Mouse (Mus musculus) Patski (cell line): ENCODE data around the gene Zfp524. TPM values are rescaled to one million over a fixed set of nuclear protein-coding genes. Genes with fewer than 3 reads are reported as not detected.
"Not testable (repeated sequence)": the region's sequence is repeated elsewhere in the genome, so short reads cannot be mapped to it uniquely, and the experiment has no call there.

Experiments used
- ATAC-seq: fragments of 100-300 bp; one replicate; pipeline ENCODE4 v1.8.0; 2021
- CTCF ChIA-PET: fragments of 350-600 bp; sonication (Branson Sonifier 250); formaldehyde crosslinking; loops from one replicate; lab custom pipeline; 2022; ENCODE audit warnings: inconsistent platforms; lab: Charles Lee
- POLR2A ChIA-PET: fragments of 350-600 bp; sonication (Branson Sonifier 250); formaldehyde crosslinking; loops from one replicate; lab custom pipeline; 2022; ENCODE audit warnings: antibody characterized with exemption, inconsistent platforms; lab: Charles Lee
- DNase-seq: peaks from one replicate; pipeline ENCODE4 v3.0.0-alpha.2; 2011; ENCODE audit warnings: low read depth, low spot score
- H3K27me3 ChIP-seq: fragments of 371-371 bp; one replicate; pipeline ENCODE4 v1.5.1; 2021
- CTCF ChIP-seq: fragments of 100-300 bp; IDR thresholded peaks from one replicate; pipeline ENCODE4 v1.5.1; 2021
- in situ Hi-C: fragments of 300-500 bp; cut with MboI; formaldehyde crosslinking; loops from 3 replicates; pipeline ENCODE4 v1.11.1; 2018; ENCODE audit warnings: low pct_unique_long_range_greater_than_20kb, mixed read lengths
- polyA plus RNA-seq: library from polyadenylated mRNA; unstranded; gene quantifications from one replicate; pipeline ENCODE4 v1.2.3, GENCODE M21; 2021

The Zfp524 gene
- polyA plus RNA-seq, 1 experiment from 2014 or later: 11.0 TPM

DNA sequence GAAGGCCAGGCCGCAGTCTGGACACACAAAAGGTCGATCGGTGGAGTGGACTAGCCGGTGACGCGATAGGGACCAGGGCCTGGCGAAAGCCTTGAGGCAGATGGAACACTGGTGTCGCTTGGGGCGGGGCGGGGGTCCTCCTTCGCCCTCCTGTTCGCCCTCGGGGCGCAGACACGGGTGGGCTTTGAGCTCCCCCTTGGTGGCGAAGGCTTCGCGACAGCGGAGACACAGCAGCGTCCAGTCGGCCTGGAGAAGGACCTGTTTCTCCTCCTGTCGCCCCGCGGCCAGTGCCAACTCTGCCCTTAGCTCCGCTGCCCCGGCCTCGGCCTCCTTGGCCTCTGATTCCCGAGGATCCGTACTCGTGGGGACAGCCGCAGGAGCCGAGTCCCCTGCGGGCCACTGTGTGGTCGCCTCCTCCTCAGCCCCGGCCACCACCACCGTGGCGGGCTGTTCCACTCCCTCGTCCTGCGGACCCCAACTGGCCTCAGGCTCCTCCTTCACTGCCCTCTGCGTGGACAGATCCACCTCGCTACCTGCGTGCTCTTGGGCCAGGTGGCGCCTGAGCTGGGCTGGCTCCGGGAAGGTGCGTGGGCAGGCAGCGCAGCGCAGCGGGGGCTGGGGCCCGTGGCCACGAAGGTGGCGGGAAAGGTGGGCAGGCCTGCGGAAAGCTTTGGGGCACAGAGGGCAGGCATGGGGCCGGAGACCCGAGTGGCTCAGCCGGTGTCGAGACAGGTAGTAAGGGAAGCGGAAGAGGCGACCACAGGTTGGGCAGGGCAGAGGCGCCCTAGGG is 20.0 kb upstream of the Zfp524 start:
- in situ Hi-C loops: no loop called here
- ChIA-PET POLR2A (no interaction called here), CTCF (no interaction called here)
- ATAC-seq (no peak), DNase-seq (no peak)
- no peak for TF ChIP-seq CTCF
- no peaks in the 10 kb centered on the region for H3K27me3 ChIP-seq

DNA sequence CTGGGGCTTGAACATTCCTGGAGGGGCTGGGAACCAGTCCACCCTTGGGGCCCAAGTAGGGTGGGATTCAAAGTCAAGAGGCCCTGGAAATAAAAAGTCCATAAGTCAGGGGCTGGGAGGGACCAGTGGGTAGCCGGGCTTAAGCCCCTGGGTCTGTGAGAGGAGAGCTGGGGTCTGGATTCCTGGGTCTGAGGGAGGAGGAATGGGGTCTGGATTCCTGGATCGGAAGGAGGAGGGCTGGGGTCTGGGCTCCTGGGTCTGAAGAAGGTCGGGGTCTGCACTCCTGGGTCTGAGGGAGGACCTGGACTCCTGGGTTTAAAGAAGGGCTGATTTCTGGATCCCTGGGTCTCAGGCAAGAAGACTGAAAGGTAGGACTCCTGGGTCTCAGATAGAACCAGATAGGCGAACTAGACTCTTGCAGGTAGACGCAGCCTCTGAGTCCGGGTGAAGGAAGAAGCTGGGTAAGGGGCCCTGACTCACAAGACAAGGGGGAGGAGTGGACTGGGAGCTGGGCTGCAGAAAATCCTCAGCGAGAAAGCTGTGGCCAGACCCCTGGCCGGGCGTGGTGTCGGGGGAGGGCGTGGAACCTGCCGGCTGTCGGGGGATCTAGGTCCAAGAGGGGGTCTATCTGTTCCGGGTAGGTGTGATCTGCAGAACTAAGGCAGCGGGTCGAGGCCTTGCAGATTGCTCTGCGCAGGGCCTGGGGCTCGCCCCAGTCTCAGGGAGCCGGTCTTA is 18.8 kb upstream of the Zfp524 start:
- ATAC-seq: no peak
- no peaks in the 10 kb centered on the region for H3K27me3 ChIP-seq
- in situ Hi-C loops: no loop called here
- no peak for TF ChIP-seq CTCF
- CTCF ChIA-PET: interaction anchor here (0.9 kb wide), 1 partner anchor 56 kb away, joined by 3 read pairs; the partner anchor contains the start of gene Zfp580
- POLR2A ChIA-PET: no interaction called here
- no peak for DNase-seq

DNA sequence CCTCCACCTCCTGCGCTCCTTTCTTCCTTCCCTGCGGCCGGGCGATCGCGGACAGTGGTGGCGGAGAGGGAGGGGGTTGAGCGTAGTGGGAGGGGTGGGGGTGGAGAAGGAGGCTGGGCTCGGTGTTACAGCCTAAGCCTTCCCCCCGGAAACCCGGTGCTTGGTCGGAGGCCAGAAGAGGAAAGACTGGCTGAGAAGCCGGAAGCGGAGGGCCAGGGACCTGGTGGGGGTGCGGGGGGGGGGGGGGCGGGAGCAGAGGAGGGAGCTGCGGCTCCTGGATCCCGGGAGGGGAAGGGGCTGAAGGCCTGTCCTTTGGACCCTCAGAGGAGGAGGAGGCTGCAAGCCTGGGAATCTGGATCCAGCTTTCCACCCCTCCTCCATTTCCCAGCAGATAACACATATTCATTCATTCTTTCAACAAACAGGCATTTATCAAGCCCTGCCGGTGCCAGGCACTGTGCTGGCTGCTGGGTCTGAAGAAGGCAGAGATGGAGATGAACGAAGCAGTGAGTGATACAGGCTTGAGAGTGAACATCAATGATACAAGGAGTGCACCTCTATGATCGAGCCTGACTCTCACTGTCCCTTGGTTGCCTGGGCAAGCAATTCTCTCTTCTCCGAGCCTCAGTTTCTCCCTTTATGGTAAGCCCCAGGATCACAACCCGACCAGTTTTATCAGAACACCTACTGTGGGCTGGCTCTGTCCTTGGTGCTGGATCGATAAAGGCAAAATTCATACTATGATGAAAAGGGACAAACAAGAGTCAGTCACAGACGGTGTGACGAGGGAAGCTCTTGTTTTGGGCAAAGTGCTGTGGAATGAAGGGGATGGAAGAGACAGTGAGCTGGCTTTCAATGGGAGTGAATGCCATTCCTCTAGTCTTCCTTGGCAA is 18.0 kb upstream of the Zfp524 start, which contains the start of gene Zfp579:
Gene Zfp579 (minus strand): TSS at position 156 of the 893 bp plus-strand sequence.
- ChIA-PET POLR2A (interaction anchor here (0.6 to 1.5 kb wide), 5 partner anchors 19 to 202 kb away, joined by 3 to 5 read pairs (median 4); partner anchors contain the start of genes Fiz1, Gm44973 and Zfp580), CTCF (interaction anchor here (0.9 to 1.5 kb wide), 5 partner anchors 10 to 64 kb away, joined by 3 to 7 read pairs (median 4); partner anchors contain the start of gene Zfp580)
- in situ Hi-C loops: no loop called here
- peak; percentile 53 for ATAC-seq
- TF ChIP-seq CTCF: no peak
- H3K27me3 ChIP-seq: no peaks in the 10 kb centered on the region
- peak; percentile 61 for DNase-seq

DNA sequence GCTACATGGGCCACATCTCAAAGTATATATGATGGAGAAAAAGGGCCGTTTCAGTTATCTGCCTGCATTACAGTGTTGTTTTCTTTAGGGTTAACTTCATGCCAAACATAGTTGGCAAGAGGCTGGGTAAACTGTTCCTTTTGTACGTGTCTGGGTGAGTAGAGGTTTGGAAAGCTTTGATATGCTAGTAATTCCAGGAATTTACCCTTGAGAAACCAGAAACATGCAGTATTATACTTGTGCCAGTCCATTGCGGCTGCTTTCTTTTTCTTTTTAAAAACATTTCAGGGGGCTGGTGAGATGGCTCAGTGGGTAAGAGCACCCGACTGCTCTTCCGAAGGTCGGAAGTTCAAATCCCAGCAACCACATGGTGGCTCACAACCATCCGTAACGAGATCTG is 17.3 kb upstream of the Zfp524 start:
- peak; percentile 41 for ATAC-seq
- no peak for TF ChIP-seq CTCF
- POLR2A ChIA-PET: interaction anchor here (0.6 to 1.5 kb wide), 4 partner anchors 18 to 88 kb away, joined by 3 to 5 read pairs (median 4); partner anchors contain the start of genes Fiz1, Gm44973 and Zfp580

DNA sequence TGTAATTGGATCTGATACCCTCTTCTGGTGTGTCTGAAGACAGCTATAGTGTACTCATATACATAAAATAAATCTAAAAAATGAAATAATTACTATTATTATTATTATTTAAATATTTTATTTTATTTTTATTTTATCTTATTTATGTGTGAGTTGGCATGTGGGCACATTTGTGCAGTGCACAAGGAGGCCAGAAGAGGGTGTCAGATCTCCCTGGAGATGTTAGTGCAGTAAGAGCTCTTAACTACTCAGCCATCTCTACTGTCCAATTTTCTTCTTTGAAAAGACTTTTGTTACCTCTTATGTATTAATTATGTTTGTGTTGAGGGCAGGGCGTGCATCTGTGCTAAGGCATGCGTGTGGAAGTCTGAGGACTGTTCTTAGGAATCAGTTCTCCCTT is 14.3 kb upstream of the Zfp524 start:
- in situ Hi-C loops: no loop called here
- CTCF ChIA-PET: interaction anchor here (1.0 to 1.7 kb wide), 6 partner anchors 9 to 61 kb away, joined by 3 to 6 read pairs (median 4); partner anchors contain the start of genes Fiz1 and Zfp524
- POLR2A ChIA-PET: no interaction called here
- H3K27me3 ChIP-seq: no peaks in the 10 kb centered on the region
- DNase-seq (no peak), ATAC-seq (no peak)
- no peak for TF ChIP-seq CTCF

More for the DNA sequence above, 17.3 kb upstream of the Zfp524 start:
- CTCF ChIA-PET: interaction anchor here (0.8 to 1.5 kb wide), 5 partner anchors 10 to 63 kb away, joined by 3 to 7 read pairs (median 4); partner anchors contain the start of genes Fiz1, Zfp524 and Zfp580
- in situ Hi-C loops: no loop called here
- no peaks in the 10 kb centered on the region for H3K27me3 ChIP-seq
- no peak for DNase-seq

DNA sequence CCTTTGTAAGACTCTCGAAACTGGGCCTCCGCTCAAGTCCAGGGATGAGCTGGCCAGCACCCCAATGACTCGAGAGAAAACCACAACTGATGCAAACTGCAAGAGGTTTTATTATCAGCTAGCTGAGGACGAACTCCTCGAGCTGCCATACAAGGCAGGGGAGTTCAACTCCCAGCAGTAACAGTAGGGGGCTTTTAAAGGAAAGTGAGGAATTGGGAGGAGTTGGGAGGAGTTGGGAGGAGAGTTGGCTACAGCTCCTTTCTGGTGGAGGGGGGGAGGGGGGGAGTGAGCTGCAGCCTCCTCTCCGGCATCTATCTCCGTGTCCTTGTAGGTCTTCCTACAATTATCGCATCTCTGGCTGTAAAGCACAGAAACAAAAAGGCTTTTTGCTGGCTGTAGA is 11.3 kb upstream of the Zfp524 start:
- POLR2A ChIA-PET, in situ Hi-C loops, H3K27me3 ChIP-seq, ATAC-seq, DNase-seq, CTCF ChIA-PET: not testable (repeated sequence)

DNA sequence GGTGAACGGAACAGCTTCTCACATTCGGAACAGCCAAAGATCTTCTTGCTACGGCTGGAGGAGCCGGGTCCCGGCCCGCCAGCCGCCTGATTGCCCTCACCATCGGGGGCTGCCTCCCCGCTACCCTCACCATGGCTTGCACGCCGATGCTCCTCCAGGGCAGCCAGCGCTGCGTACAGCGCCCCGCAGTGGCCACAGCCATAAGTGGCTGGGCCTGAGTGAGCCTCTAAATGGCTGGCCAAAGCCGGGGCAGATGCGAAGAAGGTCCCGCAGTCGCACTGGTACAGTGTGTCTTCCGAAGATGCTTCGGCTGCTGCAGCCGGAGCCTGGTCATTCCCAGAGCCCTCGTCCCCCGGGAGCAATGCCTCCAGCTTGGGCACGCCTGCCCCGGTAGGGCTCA is 6.0 kb upstream of the Zfp524 start:
- in situ Hi-C loops: no loop called here
- ATAC-seq: no peak

DNA sequence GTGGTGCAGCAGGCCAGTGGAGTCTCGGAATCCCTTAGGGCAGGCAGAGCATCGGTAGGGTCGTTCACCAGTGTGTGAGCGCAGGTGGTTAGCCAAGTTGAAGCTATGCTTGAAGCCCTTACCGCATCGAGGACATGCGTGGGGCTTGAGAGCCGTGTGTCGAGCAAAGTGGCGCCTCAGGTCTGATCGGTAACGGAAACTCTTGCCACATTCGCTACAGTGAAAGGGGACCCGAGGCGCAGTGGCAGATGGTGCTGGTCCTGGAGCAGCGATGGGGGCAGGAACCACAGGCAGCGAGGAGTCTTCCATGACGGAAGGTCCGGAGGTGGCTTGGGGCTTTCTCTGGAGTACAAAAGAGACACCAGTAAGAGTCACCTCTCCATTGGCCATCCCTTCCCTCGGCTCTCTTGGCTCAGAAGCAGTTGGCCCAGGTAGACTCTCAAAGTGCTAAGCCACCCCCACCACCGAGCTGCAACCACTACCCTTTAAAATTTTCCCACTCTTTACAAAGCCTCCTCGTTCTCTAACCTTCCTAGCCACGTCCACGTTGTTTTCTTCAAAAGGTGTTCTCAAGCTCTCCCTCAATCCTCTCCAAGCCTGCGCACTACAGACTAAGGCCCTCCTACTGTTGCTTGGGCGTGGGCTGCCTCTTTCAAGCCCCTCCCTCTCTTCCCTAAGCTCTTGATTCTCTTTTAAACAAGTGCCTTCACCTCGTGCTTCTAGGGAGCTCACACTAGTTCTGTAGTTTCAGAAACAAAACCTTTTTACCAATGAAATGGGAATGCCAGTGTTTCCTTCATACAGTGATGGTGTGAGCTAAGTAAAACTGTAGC is 1.3 kb upstream of the Zfp524 start:
- POLR2A ChIA-PET: interaction anchor here (1.1 kb wide), 1 partner anchor 47 kb away, joined by 3 read pairs; no protein-coding TSS in a partner anchor
- CTCF ChIA-PET: interaction anchor here (1.0 to 1.9 kb wide), 4 partner anchors 12 to 69 kb away, joined by 3 to 5 read pairs (median 4); no protein-coding TSS in a partner anchor
- no peaks in the 10 kb centered on the region for H3K27me3 ChIP-seq
- no peak for TF ChIP-seq CTCF
- DNase-seq: no peak
- in situ Hi-C loops: no loop called here
- no peak for ATAC-seq

More for the DNA sequence above, 6.0 kb upstream of the Zfp524 start:
- ChIA-PET CTCF (interaction anchor here (1.3 kb wide), 1 partner anchor 8 kb away, joined by 6 read pairs; no protein-coding TSS in a partner anchor), POLR2A (no interaction called here)
- no peak for TF ChIP-seq CTCF
- DNase-seq: no peak
- H3K27me3 ChIP-seq: no peaks in the 10 kb centered on the region
